Mouse (Mus musculus) erythroblast, adult 5-6 weeks (primary cell): Measurements from ENCODE around the gene Prkcg. TPM values are rescaled to one million over a fixed set of nuclear protein-coding genes. Genes with fewer than 3 reads are reported as not detected.
"Not testable (repeated sequence)": the region's sequence is repeated elsewhere in the genome, so short reads cannot be mapped to it uniquely, and the experiment has no call there.

ENCODE experiments used
- ATAC-seq: replicated peaks from 2 replicates; pipeline ENCODE4 v1.8.0; 2016; ENCODE audit warnings: moderate number of reproducible peaks, mild to moderate bottlenecking, moderate TSS enrichment, inconsistent platforms; ENCODE audit not compliant: poor library complexity, low FRiP score, severe bottlenecking
- total RNA-seq, 2 experiments: library from RNA; stranded (forward) in 1 of 2; stranded (reverse) in 1 of 2; fragments of 150-400 nt in 1 of 2; fragments of 200-764, 138-1000 nt in 1 of 2; gene quantifications; 2 replicates each; pipeline versions ENCODE4 v1.2.3 to v1.2.4; 2015 to 2017; ENCODE audit warnings: low replicate concordance in 2 of 2

The Prkcg gene
- total RNA-seq, 2 experiments from 2014 or later = 0.77 TPM; not detected in 1

- no peak for ATAC-seq
These were observed 1.8 kb upstream of the Prkcg start for GRCm38 (mm10) chr7:3287186-3287585.

- no peak for ATAC-seq
These were observed 1.5 kb downstream of the Prkcg start for GRCm38 (mm10) chr7:3290257-3291033.

GRCm38 (mm10) chr7:3291197-3291596, 2.2 kb downstream of the Prkcg start:
- no peak for ATAC-seq

GRCm38 (mm10) chr7:3291764-3292163, 2.8 kb downstream of the Prkcg start:
- ATAC-seq = no peak

- not testable (repeated sequence) for ATAC-seq
These were observed 3.3 kb downstream of the Prkcg start for GRCm38 (mm10) chr7:3292271-3292670.

- ATAC-seq = no peak
These were observed 3.8 kb downstream of the Prkcg start for GRCm38 (mm10) chr7:3292791-3293190.

GRCm38 (mm10) chr7:3294794-3295193, 5.8 kb downstream of the Prkcg start:
- ATAC-seq = no peak

- no peak for ATAC-seq
These were observed 6.5 kb downstream of the Prkcg start for GRCm38 (mm10) chr7:3295321-3296110.

GRCm38 (mm10) chr7:3296711-3297110, 7.7 kb downstream of the Prkcg start:
- no peak for ATAC-seq

- ATAC-seq = no peak
These were observed 11.1 kb downstream of the Prkcg start for GRCm38 (mm10) chr7:3299941-3300617.

GRCm38 (mm10) chr7:3300891-3301627, 12.1 kb downstream of the Prkcg start:
- ATAC-seq = no peak

- no peak for ATAC-seq
These were observed 12.9 kb downstream of the Prkcg start for GRCm38 (mm10) chr7:3301628-3302555.

- no peak for ATAC-seq
These were observed 13.7 kb downstream of the Prkcg start for GRCm38 (mm10) chr7:3302556-3303275.

- ATAC-seq = no peak
These were observed 14.3 kb downstream of the Prkcg start for GRCm38 (mm10) chr7:3303276-3303781.

- no peak for ATAC-seq
These were observed 14.8 kb downstream of the Prkcg start for GRCm38 (mm10) chr7:3303789-3304188.

GRCm38 (mm10) chr7:3304298-3304697, 15.3 kb downstream of the Prkcg start:
- ATAC-seq = no peak

- no peak for ATAC-seq
These were observed 17.4 kb downstream of the Prkcg start for GRCm38 (mm10) chr7:3306400-3306799.

GRCm38 (mm10) chr7:3308646-3309045, 19.7 kb downstream of the Prkcg start:
- ATAC-seq = no peak
